Mouse (Mus musculus) adrenal gland, postnatal 36 days (tissue): ENCODE results near the gene Anks3. TPM values are rescaled to one million over a fixed set of nuclear protein-coding genes. Genes with fewer than 3 reads are reported as not detected.

Experiments used
- DNase-seq, 2 experiments: peaks; one replicate each; pipeline ENCODE4 v3.0.0; 2021; ENCODE audit warnings: mixed read lengths in 1 of 2
- total RNA-seq, 2 experiments: library from RNA; stranded (reverse); gene quantifications; 2 replicates each; pipeline ENCODE4 v1.2.3; 2021

Gene Anks3
- total RNA-seq, 2 experiments from 2014 or later: 31.2 to 42.2 TPM

GRCm38 (mm10) chr16:4969055-4969843, 5.2 kb upstream of the Anks3 start:
- no peak for DNase-seq

- DNase-seq: no peak
Measured at GRCm38 (mm10) chr16:4968426-4968825, 4.4 kb upstream of the Anks3 start.

- no peak for DNase-seq
Measured at GRCm38 (mm10) chr16:4965392-4966129, 1.6 kb upstream of the Anks3 start.

GRCm38 (mm10) chr16:4964731-4965391, 856 bp upstream of the Anks3 start:
- DNase-seq: no peak

- DNase-seq: no peak
Measured at GRCm38 (mm10) chr16:4963346-4963745, 659 bp downstream of the Anks3 start.

- peak in 1 of 2 experiments; percentile 41 for DNase-seq
Measured at GRCm38 (mm10) chr16:4960260-4960659, 3.7 kb downstream of the Anks3 start.

GRCm38 (mm10) chr16:4957446-4957845, 6.6 kb downstream of the Anks3 start:
- DNase-seq: no peak

GRCm38 (mm10) chr16:4956609-4957008, 7.4 kb downstream of the Anks3 start:
- no peak for DNase-seq

GRCm38 (mm10) chr16:4947378-4947777, 16.6 kb downstream of the Anks3 start:
- DNase-seq: no peak

- DNase-seq: no peak
Measured at GRCm38 (mm10) chr16:4946155-4946554, 17.9 kb downstream of the Anks3 start.

GRCm38 (mm10) chr16:4945415-4945814, 18.6 kb downstream of the Anks3 start:
- no peak for DNase-seq

GRCm38 (mm10) chr16:4943431-4943830, 20.6 kb downstream of the Anks3 start:
- DNase-seq: no peak

GRCm38 (mm10) chr16:4942868-4943267, 21.1 kb downstream of the Anks3 start:
- no peak for DNase-seq

- no peak for DNase-seq
Measured at GRCm38 (mm10) chr16:4941016-4941415, 23.0 kb downstream of the Anks3 start.

GRCm38 (mm10) chr16:4940311-4940850, 23.6 kb downstream of the Anks3 start:
- no peak for DNase-seq

GRCm38 (mm10) chr16:4939412-4939811, 24.6 kb downstream of the Anks3 start:
- peak; percentile 60 to 71 for DNase-seq

- DNase-seq: peak; percentile 97
Measured at GRCm38 (mm10) chr16:4938989-4939388, 25.0 kb downstream of the Anks3 start.

- no peak for DNase-seq
Measured at GRCm38 (mm10) chr16:4938461-4938860, 25.5 kb downstream of the Anks3 start, which contains the start of gene Nudt16l1. TSS of gene Nudt16l1 (plus strand) at chr16:4938761.

- DNase-seq: no peak
Measured at GRCm38 (mm10) chr16:4937351-4938190, 26.4 kb downstream of the Anks3 start.

GRCm38 (mm10) chr16:4935931-4936703, 27.9 kb downstream of the Anks3 start:
- DNase-seq: no peak

- DNase-seq: no peak
Measured at GRCm38 (mm10) chr16:4935430-4935829, 28.6 kb downstream of the Anks3 start.
